Mouse (Mus musculus) midbrain, embryonic 13.5 days (tissue): ENCODE results near the gene Anapc1. TPM values are rescaled to one million over a fixed set of nuclear protein-coding genes. Genes with fewer than 3 reads are reported as not detected.

Source experiments
- ATAC-seq: fragments of 200-750 bp; cut with Nextera tagmentation; 2 replicates; pipeline ENCODE4 v1.8.0; 2017; ENCODE audit warnings: mild to moderate bottlenecking, moderate TSS enrichment, moderate library complexity
- H3K27ac ChIP-seq: fragments of 300-500 bp; sonication (generic); 2 replicates; pipeline ENCODE4 v1.5.1; 2015; ENCODE audit warnings: inconsistent platforms, mild to moderate bottlenecking, moderate library complexity
- H3K27me3 ChIP-seq: fragments of 300-500 bp; sonication (generic); 2 replicates; pipeline ENCODE4 v1.6.1; 2015; ENCODE audit warnings: mild to moderate bottlenecking, inconsistent platforms
- H3K36me3 ChIP-seq: fragments of 300-500 bp; sonication (generic); 2 replicates; pipeline ENCODE4 v1.6.1; 2015; ENCODE audit warnings: mild to moderate bottlenecking, inconsistent platforms
- H3K4me1 ChIP-seq: fragments of 300-500 bp; sonication (generic); replicated peaks from 2 replicates; pipeline ENCODE4 v1.6.1; 2015; ENCODE audit warnings: inconsistent platforms
- H3K4me2 ChIP-seq: fragments of 300-500 bp; sonication (generic); replicated peaks from 2 replicates; pipeline ENCODE4 v1.6.1; 2015; ENCODE audit warnings: moderate library complexity, mild to moderate bottlenecking, inconsistent platforms
- H3K4me3 ChIP-seq: fragments of 300-500 bp; sonication (generic); replicated peaks from 2 replicates; pipeline ENCODE4 v1.5.1; 2015; ENCODE audit warnings: mild to moderate bottlenecking, inconsistent platforms
- H3K9ac ChIP-seq: fragments of 300-500 bp; sonication (generic); replicated peaks from 2 replicates; pipeline ENCODE4 v1.6.1; 2015; ENCODE audit warnings: mild to moderate bottlenecking, inconsistent platforms
- H3K9me3 ChIP-seq: fragments of 300-500 bp; sonication (generic); 2 replicates; pipeline ENCODE4 v1.6.1; 2016; ENCODE audit warnings: mild to moderate bottlenecking, inconsistent platforms
- WGBS: fragments of 180-500 bp; shearing (Covaris S2); methylation state at CpG from one replicate; pipeline ENCODE4 v1.1.7; 2015; 5-methylcytosine and 5-hydroxymethylcytosine counted together
- polyA plus RNA-seq: library from polyadenylated mRNA; unstranded; fragments of >200 nt; fragmentation: Nextera tagmentation; extraction: Ambion mirVana; gene quantifications from 2 replicates; pipeline ENCODE4 v1.2.1, GENCODE M21; 2015

Gene Anapc1
- polyA plus RNA-seq, 1 experiment from 2014 or later = 57.9 TPM

DNA sequence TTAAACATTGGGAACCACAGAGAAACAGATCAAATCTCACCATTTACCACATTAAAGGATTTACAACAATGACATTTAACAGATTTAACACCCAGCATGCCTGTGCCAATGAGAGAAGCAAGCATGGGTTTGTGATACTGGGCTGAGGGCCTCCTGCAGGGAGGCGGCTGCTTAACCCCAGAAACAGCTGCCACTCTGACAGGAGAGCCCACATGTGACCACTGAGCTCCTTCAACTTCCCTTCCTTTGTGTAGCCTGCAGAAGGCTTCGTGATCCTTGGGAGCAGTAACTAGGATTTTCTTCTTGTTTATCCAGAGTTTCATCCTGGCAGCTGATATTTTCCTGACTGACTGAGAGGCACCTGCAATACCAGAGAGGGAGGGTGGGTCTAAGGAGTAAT, 85.7 kb downstream of the Anapc1 start:
- no peak for ATAC-seq
- 23% methylated on average over 2 of the region's 2 CpGs for WGBS
- Histone ChIP-seq H3K4me1 (no peaks in the 10 kb centered on the region), H3K27ac (no peak overlapping the region), H3K4me2 (no peak overlapping the region), H3K9me3 (no peaks in the 10 kb centered on the region; the same call in 1 of the 2 replicates), H3K4me3 (no peak overlapping the region), H3K27me3 (no peaks in the 10 kb centered on the region), H3K9ac (no peak overlapping the region), H3K36me3 (no peaks in the 10 kb centered on the region)

GRCm38 (mm10) chr2:128592301-128592700, 94.9 kb downstream of the Anapc1 start:
- WGBS = 87% methylated on average over 7 of the region's 7 CpGs
- Histone ChIP-seq H3K36me3 (no peaks in the 10 kb centered on the region), H3K27ac (no peak overlapping the region), H3K9me3 (no peaks in the 10 kb centered on the region), H3K4me1 (no peaks in the 10 kb centered on the region), H3K9ac (no peak overlapping the region), H3K27me3 (no peaks in the 10 kb centered on the region), H3K4me3 (no peak overlapping the region), H3K4me2 (no peak overlapping the region)
- ATAC-seq = no peak

DNA sequence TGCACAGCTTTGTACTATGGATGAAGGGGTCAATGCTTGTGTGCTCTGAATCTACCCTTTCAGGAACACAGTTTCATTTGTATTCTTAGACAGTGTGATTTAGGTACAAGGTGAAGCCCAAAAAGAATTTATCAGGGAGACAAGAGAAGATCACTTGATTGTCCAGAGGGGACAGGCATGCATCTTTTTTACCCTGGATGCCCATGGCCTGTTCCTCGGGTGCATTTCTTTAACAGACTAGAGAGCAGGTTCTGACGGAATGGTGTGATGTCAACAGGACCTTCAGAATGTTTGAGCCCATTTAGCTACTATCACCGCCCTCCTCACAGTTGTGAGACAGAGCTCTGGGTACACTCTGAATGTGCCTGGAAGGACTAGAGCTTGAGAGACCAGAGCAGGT, 96.3 kb downstream of the Anapc1 start, which contains the start of gene Spdye4c:
Gene Spdye4c (plus strand): TSS at position 301 of the 400 bp plus-strand sequence.
- Histone ChIP-seq H3K4me2 (no peak within 1 kb of the TSS), H3K9ac (no peak within 1 kb of the TSS), H3K36me3 (no peaks in the 10 kb centered on the region), H3K4me3 (no peak within 1 kb of the TSS), H3K9me3 (no peaks in the 10 kb centered on the region), H3K27ac (no peak within 1 kb of the TSS), H3K4me1 (no peaks in the 10 kb centered on the region), H3K27me3 (no peaks in the 10 kb centered on the region)
- no peak for ATAC-seq
- WGBS = 94% methylated on average over 3 of the region's 3 CpGs

- WGBS = 74% methylated on average over 5 of the region's 5 CpGs
- no peak for ATAC-seq
- Histone ChIP-seq H3K36me3 (no peaks in the 10 kb centered on the region), H3K9ac (no peak overlapping the region), H3K27ac (no peak overlapping the region), H3K27me3 (no peaks in the 10 kb centered on the region), H3K4me1 (0 out of 2 replicates have a peak, but pooled peaks cover 5% of the 10 kb centered on the region), H3K4me2 (no peak overlapping the region), H3K9me3 (no peaks in the 10 kb centered on the region), H3K4me3 (no peak overlapping the region)
Measured at GRCm38 (mm10) chr2:128582881-128583280, 104.3 kb downstream of the Anapc1 start.

GRCm38 (mm10) chr2:128572726-128573624, 114.2 kb downstream of the Anapc1 start:
- no peaks in the 10 kb centered on the region for H3K9me3 ChIP-seq
- no peaks in the 10 kb centered on the region for H3K27me3 ChIP-seq
- no peak overlapping the region for H3K4me3 ChIP-seq
- no peak overlapping the region for H3K4me2 ChIP-seq
- peak; percentile 58 for ATAC-seq
- WGBS = 53% methylated on average over 16 of the region's 16 CpGs
- H3K4me1 ChIP-seq = no peaks in the 10 kb centered on the region
- H3K27ac ChIP-seq = no peak overlapping the region
- H3K9ac ChIP-seq = no peak overlapping the region
- H3K36me3 ChIP-seq = no peaks in the 10 kb centered on the region

DNA sequence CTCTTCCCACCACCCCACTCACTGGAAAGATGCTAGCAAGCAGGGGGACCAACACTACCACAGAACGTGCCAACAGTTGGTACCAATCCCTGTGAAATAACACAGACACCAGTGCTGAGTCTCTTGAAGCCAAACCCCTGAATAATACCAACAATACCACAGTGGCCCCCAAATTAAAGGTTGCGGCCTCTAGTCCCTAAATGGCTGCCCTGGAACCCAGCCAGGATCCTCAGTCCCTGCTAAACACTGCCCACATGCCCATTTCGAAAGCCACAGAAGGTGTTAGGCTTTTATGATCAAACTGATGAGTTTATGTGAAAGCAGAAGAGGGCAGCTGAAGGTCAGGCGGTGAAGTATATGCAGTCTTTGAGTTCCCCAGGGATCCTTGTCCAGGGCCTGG, 116.2 kb downstream of the Anapc1 start:
- no peak overlapping the region for H3K4me2 ChIP-seq
- H3K4me3 ChIP-seq = no peak overlapping the region
- H3K4me1 ChIP-seq = no peaks in the 10 kb centered on the region; the same call in 1 of the 2 replicates
- no peaks in the 10 kb centered on the region for H3K36me3 ChIP-seq
- no peak for ATAC-seq
- H3K27ac ChIP-seq = no peak overlapping the region
- WGBS = 92% methylated on average over 4 of the region's 4 CpGs
- no peak overlapping the region for H3K9ac ChIP-seq
- H3K9me3 ChIP-seq = no peaks in the 10 kb centered on the region
- no peaks in the 10 kb centered on the region for H3K27me3 ChIP-seq

- ATAC-seq = no peak
- H3K9me3 ChIP-seq = no peaks in the 10 kb centered on the region
- no peak overlapping the region for H3K9ac ChIP-seq
- no peaks in the 10 kb centered on the region; the same call in 1 of the 2 replicates for H3K4me1 ChIP-seq
- H3K4me3 ChIP-seq = no peak overlapping the region
- H3K27ac ChIP-seq = no peak overlapping the region
- H3K36me3 ChIP-seq = no peaks in the 10 kb centered on the region
- H3K4me2 ChIP-seq = no peak overlapping the region
- WGBS = 82% methylated on average over 4 of the region's 4 CpGs
- H3K27me3 ChIP-seq = no peaks in the 10 kb centered on the region
Measured at GRCm38 (mm10) chr2:128568490-128568889, 118.7 kb downstream of the Anapc1 start.

DNA sequence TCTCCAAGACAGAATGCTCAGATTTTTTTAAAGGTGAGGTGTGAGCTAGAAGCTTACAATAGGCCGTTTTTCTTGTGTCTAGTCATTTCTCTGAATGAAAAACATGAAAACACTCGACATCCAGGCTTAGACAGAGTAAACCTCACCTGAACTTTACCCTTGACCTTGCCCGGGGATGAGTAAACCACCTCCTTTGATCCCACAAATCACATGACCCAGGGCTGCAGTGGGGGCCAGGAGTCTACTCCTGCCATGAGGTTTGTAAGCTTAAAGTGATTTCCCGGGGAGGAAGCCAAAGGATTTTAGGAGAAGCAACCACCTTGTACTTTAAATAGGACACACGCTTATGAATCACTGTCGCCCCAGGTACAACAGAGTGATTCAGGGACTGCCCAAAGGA, 119.2 kb downstream of the Anapc1 start:
- H3K27me3 ChIP-seq = no peaks in the 10 kb centered on the region
- no peak overlapping the region for H3K9ac ChIP-seq
- ATAC-seq = no peak
- H3K4me2 ChIP-seq = no peak overlapping the region
- no peaks in the 10 kb centered on the region for H3K9me3 ChIP-seq
- H3K4me3 ChIP-seq = no peak overlapping the region
- WGBS = 83% methylated on average over 6 of the region's 6 CpGs
- H3K27ac ChIP-seq = no peak overlapping the region
- H3K36me3 ChIP-seq = no peaks in the 10 kb centered on the region
- no peaks in the 10 kb centered on the region; the same call in 1 of the 2 replicates for H3K4me1 ChIP-seq

DNA sequence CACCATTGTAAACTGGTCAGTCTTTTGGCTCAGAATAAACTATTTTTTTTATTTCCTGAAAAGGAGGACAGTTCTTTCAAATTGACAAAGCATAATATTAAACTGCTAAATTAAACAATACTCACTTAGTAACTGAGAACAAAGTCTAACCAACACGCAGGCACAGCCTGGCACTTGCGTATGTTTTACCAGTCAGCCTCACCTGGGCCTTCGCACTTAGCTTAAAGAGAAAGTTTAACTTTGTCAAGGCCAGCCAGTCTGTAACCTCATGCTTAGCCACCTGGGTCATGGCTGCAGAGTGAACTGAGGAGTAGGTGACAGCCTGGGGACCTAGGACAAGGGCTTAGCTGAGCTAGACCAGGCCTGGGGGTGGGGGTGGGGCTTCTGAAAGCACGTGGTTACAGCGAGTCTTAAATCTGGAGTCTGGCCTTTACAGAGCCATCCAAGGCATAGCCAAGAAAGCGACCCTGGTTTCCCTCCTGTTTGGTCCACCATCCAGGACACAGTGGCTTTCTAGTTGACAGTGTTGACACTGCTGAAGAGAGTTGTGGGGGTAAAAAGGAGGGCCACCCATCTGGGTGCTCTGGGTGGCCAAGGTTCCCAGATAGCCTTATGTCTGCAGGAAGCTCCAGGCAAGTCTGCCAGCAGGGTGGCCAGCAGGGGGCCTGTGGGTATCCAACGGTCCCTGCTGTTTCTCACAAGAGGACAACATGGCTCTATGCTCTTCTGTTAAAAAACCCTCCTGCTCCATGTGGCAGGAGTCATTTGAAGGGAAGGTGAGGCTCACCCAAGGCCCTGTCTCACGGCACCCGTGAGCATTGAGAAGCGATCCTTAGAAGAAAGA, 120.7 kb downstream of the Anapc1 start:
- no peak for ATAC-seq
- 73% methylated on average over 10 of the region's 10 CpGs for WGBS
- no peak overlapping the region for H3K4me3 ChIP-seq

DNA sequence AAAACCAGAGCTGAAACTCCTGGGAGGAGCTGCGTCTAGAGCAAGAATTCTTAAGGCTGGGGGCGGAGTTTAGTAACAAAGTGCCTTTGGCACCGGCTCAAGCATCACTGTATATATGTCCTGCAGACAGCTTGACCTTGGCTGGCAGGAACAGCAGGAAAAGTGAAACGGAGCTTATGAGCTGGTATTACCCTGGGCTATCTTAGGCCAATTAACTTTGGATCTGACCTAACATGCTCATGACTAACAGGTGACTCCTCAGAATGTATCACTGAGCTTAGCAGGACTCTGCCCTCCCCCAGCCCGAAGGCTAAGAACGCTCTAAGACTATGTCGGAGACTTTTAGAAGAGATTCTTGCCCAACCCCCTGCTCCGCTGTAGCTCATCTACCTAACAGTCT, 121.3 kb downstream of the Anapc1 start:
- ATAC-seq = no peak
- WGBS = 68% methylated on average over 8 of the region's 8 CpGs
- Histone ChIP-seq H3K36me3 (no peaks in the 10 kb centered on the region), H3K4me3 (no peak overlapping the region), H3K27ac (no peak overlapping the region), H3K4me1 (no peaks in the 10 kb centered on the region; the same call in 1 of the 2 replicates), H3K9me3 (no peaks in the 10 kb centered on the region), H3K4me2 (no peak overlapping the region), H3K27me3 (no peaks in the 10 kb centered on the region), H3K9ac (no peak overlapping the region)

More for the DNA sequence above, 120.7 kb downstream of the Anapc1 start:
- Histone ChIP-seq H3K4me2 (no peak overlapping the region), H3K9ac (no peak overlapping the region), H3K27me3 (no peaks in the 10 kb centered on the region), H3K36me3 (no peaks in the 10 kb centered on the region), H3K9me3 (no peaks in the 10 kb centered on the region), H3K4me1 (no peaks in the 10 kb centered on the region; the same call in 1 of the 2 replicates), H3K27ac (no peak overlapping the region)

DNA sequence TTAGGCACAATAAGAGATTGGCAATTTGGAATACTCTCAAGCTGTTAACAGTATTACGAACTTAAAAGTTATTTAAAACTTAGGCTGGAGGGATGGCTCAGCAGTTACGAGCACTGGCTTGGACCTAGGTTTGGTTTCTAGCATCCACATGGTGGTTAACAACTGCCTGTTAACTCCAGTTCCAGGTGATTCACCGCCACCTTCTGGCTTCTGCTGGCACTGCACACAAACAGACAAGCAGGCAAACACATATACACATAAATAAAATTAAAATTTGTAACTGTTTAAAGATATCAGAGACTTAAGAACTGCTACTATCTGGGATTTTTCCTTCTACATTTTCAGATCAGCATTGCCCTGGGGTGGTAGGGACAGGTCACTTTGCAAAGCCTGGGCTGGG, 123.0 kb downstream of the Anapc1 start:
- no peak for ATAC-seq
- H3K9ac ChIP-seq = no peak overlapping the region
- H3K36me3 ChIP-seq = no peaks in the 10 kb centered on the region
- no peak overlapping the region for H3K27ac ChIP-seq
- WGBS = 88% methylated on average over 3 of the region's 3 CpGs
- no peaks in the 10 kb centered on the region; the same call in 1 of the 2 replicates for H3K4me1 ChIP-seq
- no peaks in the 10 kb centered on the region for H3K27me3 ChIP-seq
- no peaks in the 10 kb centered on the region for H3K9me3 ChIP-seq
- no peak overlapping the region for H3K4me3 ChIP-seq
- H3K4me2 ChIP-seq = no peak overlapping the region
